8 mouse cellular contexts compared by ENCODE assay signal in genomic region chr4:135313761-135314241, GRCm38 (mm10). TPM values are rescaled to one million over a fixed set of nuclear protein-coding genes. Genes with fewer than 3 reads are reported as not detected.
DNase-seq lines count a peak whose midpoint lies in the region; ATAC-seq and TF ChIP-seq lines count a peak whose summit lies in the region.

No protein-coding gene starts in this region.

- DNase-seq in kidney, adult 2 months, result peak; percentile 47
- DNase-seq in kidney, adult 11 months, result no peak
- DNase-seq in liver, adult 2 months (ENCODE audit: extremely low read depth, low read depth, low spot score), result peak; percentile 84
- DNase-seq in natural killer cell, adult 2 months (ENCODE audit: low spot score in 2 of 2), result peak; percentile 77 to 81
- no peak for DNase-seq in gastrocnemius, postnatal 4 days (ENCODE audit: low spot score in 2 of 2)
- DNase-seq in hindbrain, embryonic 11.5 days (ENCODE audit: low spot score), result no peak
- no peak for DNase-seq in layer of hippocampus, adult 8-10 months (ENCODE audit: low spot score in 2 of 2)

- H3K9ac ChIP-seq in liver, adult 2 months (ENCODE audit: low read depth, low read length), result no peak overlapping the region
- H3K9ac ChIP-seq in hindbrain, embryonic 11.5 days (ENCODE audit: low read depth, low read length), result no peak overlapping the region

- peak; percentile 13 for ATAC-seq in erythroid progenitor cell, adult 5-6 weeks (replicated peaks; ENCODE audit: low FRiP score, poor library complexity, severe bottlenecking)
- no peak for ATAC-seq in hindbrain, embryonic 11.5 days (ENCODE audit: low FRiP score)

- no peaks in the 10 kb centered on the region for H3K27me3 ChIP-seq in kidney, adult 2 months (replicated peaks; ENCODE audit: control insufficient read depth, insufficient read depth, low read length)
- H3K27me3 ChIP-seq in liver, adult 2 months (ENCODE audit: control insufficient read depth, insufficient read depth, low read length), result no peaks in the 10 kb centered on the region
- H3K27me3 ChIP-seq in hindbrain, embryonic 11.5 days (ENCODE audit: control insufficient read depth, insufficient read depth, low read length), result no peaks in the 10 kb centered on the region

- H3K36me3 ChIP-seq in kidney, adult 2 months (ENCODE audit: control insufficient read depth, insufficient read depth, low read length), result no peaks in the 10 kb centered on the region
- H3K36me3 ChIP-seq in liver, adult 2 months (ENCODE audit: control insufficient read depth, insufficient read depth, low read length), result peaks cover 2% of the 10 kb centered on the region; the same call in 1 of the 2 replicates
- H3K36me3 ChIP-seq in hindbrain, embryonic 11.5 days (ENCODE audit: control insufficient read depth, insufficient read depth, low read length), result peaks cover 6% of the 10 kb centered on the region; the same call in 1 of the 2 replicates

- H3K79me2 ChIP-seq in liver, adult 2 months (ENCODE audit: control insufficient read depth, insufficient read depth, low read length), result no peaks in the 10 kb centered on the region

- no peak overlapping the region for H3K4me2 ChIP-seq in hindbrain, embryonic 11.5 days (replicated peaks; ENCODE audit: low read depth, low read length)

- no peak for TF ChIP-seq CTCF in kidney, adult 2 months (conservative IDR thresholded peaks at IDR 0.05; ENCODE audit: insufficient read depth, insufficient read length, low read depth, low read length)
- TF ChIP-seq CTCF in liver, adult 2 months (IDR thresholded peaks at IDR 0.05; ENCODE audit: low read depth, low read length), result no peak

- no peak overlapping the region for H3K4me3 ChIP-seq in kidney, adult 2 months (ENCODE audit: insufficient read depth, low read depth, low read length)
- H3K4me3 ChIP-seq in liver, adult 2 months (ENCODE audit: insufficient read depth, low read depth, low read length), result no peak overlapping the region
- no peak overlapping the region for H3K4me3 ChIP-seq in hindbrain, embryonic 11.5 days (ENCODE audit: low read depth, low read length)

- H3K4me1 ChIP-seq in kidney, adult 2 months (ENCODE audit: control insufficient read depth, insufficient read depth, low read length), result peaks cover 11% of the 10 kb centered on the region
- H3K4me1 ChIP-seq in liver, adult 2 months (ENCODE audit: control insufficient read depth, insufficient read depth, low read length), result peaks cover 17% of the 10 kb centered on the region
- 0 out of 2 replicates have a peak, but pooled peaks cover 2% of the 10 kb centered on the region for H3K4me1 ChIP-seq in hindbrain, embryonic 11.5 days (replicated peaks; ENCODE audit: control insufficient read depth, insufficient read depth, low read length)

- peak overlapping the region; percentile 77; the same call in 1 of the 2 replicates for H3K27ac ChIP-seq in kidney, adult 2 months (ENCODE audit: insufficient read depth, low read depth, low read length)
- peak overlapping the region; percentile 56 for H3K27ac ChIP-seq in liver, adult 2 months (replicated peaks; ENCODE audit: insufficient read depth, low read depth, low read length)
- H3K27ac ChIP-seq in hindbrain, embryonic 11.5 days (ENCODE audit: low read depth, low read length), result no peak overlapping the region

- WGBS in kidney, adult 2 months, result 51% methylated on average over 9 of the region's 9 CpGs
- 10% methylated on average over 9 of the region's 9 CpGs for WGBS in liver, adult 2 months
- 78% methylated on average over 9 of the region's 9 CpGs for WGBS in hindbrain, embryonic 11.5 days

- H3K9me3 ChIP-seq in hindbrain, embryonic 11.5 days (ENCODE audit: control insufficient read depth, low read length), result no peaks in the 10 kb centered on the region

- no peak for TF ChIP-seq POLR2A in kidney, adult 2 months (IDR thresholded peaks at IDR 0.05; ENCODE audit: low read depth, low read length)
- TF ChIP-seq POLR2A in liver, adult 2 months (IDR thresholded peaks at IDR 0.05; ENCODE audit: extremely low read depth, insufficient read depth, low read length), result no peak

RNA-seq across cellular contexts. Expression of gene Srrm1, which starts 39.3 kb away (rescaled TPM):
- polyA plus RNA-seq in kidney, adult 2 months (2012; rRNA removed), result 17.1 and 21.6 TPM in 2 replicates
- total RNA-seq in erythroid progenitor cell, adult 5-6 weeks (2015; ENCODE audit: low replicate concordance), result 418 and 448 TPM in 2 replicates
- 382 and 462 TPM in 2 replicates for total RNA-seq in erythroid progenitor cell, adult 5-6 weeks (2017; ENCODE audit: low replicate concordance)
- 15.0 and 18.8 TPM in 2 replicates for total RNA-seq in liver, adult 2 months (2014; rRNA removed)
- 8.2 and 8.9 TPM in 2 replicates for polyA plus RNA-seq in liver, adult 2 months (2012; rRNA removed)
- 100 to 1,000 TPM; 107 to 123 TPM for total RNA-seq in gastrocnemius, postnatal 4 days (2021)
- 220 and 289 TPM in 2 replicates for polyA plus RNA-seq in hindbrain, embryonic 11.5 days (2014; fragmentation: Nextera tagmentation; extraction: Ambion mirVana)
- total RNA-seq in layer of hippocampus, adult 8-10 months (2022), result 100 to 1,000 TPM; 134 to 168 (median 160) TPM

RNA-seq across cellular contexts. Expression of gene Clic4, which starts 41.2 kb away (rescaled TPM):
- polyA plus RNA-seq in kidney, adult 2 months (2012; rRNA removed), result 86.6 and 91.1 TPM in 2 replicates
- total RNA-seq in erythroid progenitor cell, adult 5-6 weeks (2015; ENCODE audit: low replicate concordance), result 121 and 125 TPM in 2 replicates
- total RNA-seq in erythroid progenitor cell, adult 5-6 weeks (2017; ENCODE audit: low replicate concordance), result 139 and 144 TPM in 2 replicates
- 23.0 and 27.7 TPM in 2 replicates for total RNA-seq in liver, adult 2 months (2014; rRNA removed)
- 23.4 and 30.8 TPM in 2 replicates for polyA plus RNA-seq in liver, adult 2 months (2012; rRNA removed)
- total RNA-seq in gastrocnemius, postnatal 4 days (2021), result 100 to 1,000 TPM; 109 to 115 TPM
- polyA plus RNA-seq in hindbrain, embryonic 11.5 days (2014; fragmentation: Nextera tagmentation; extraction: Ambion mirVana), result 109 and 147 TPM in 2 replicates
- 10 to 100 TPM; 37.4 to 43.1 (median 38.4) TPM for total RNA-seq in layer of hippocampus, adult 8-10 months (2022)

Comparison
In these comparisons a context has a peak if more than half of its experiments do, and no peak if none do; other contexts are left out.
1. DNase-seq: peak in kidney, adult 2 months (single experiment), liver, adult 2 months (single experiment) and natural killer cell, adult 2 months (2 of 2); none in kidney, adult 11 months (single experiment), gastrocnemius, postnatal 4 days (0 of 2), hindbrain, embryonic 11.5 days (single experiment) and layer of hippocampus, adult 8-10 months (0 of 2).